Comparison of ENCODE assay signal across 18 mouse cellular contexts in the genomic region with DNA sequence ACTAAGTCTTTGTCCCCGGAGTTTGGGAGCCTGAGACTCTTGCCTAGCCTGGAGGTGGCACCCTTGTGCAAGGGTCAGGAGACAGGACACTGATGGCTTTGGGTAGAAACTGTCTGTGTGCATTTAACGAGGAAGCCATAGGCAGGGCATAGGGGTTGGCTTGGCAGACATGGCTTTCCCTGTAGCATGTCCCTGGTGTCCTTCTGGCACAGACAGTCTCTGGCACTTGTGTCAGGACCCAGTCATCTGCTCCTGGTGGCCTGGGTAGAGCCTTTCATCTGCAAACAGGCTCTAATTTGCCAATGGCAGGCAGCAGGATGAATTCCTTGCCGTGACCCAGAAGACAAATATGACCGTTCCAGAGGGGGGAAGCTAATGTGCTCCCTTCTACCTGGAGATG.
DNase-seq lines count a peak whose midpoint lies in the region; TF ChIP-seq lines count a peak whose summit lies in the region.
"Had no signal": no experiment of that assay in that cellular context is flagged by ENCODE, and none has a peak within 500 bp of the region (broad histone marks: within the 10 kb centered on the region; RNA-seq: fewer than 3 reads in every experiment).

No protein-coding gene starts in this region.

- TF ChIP-seq EP300 in heart, adult 2 months (IDR thresholded peaks at IDR 0.05; ENCODE audit: insufficient read depth, low read depth, low read length), result no peak

- H3K4me3 ChIP-seq in heart, adult 2 months, result no peak overlapping the region
- no peak overlapping the region for H3K4me3 ChIP-seq in cortical plate, adult 2 months (ENCODE audit: insufficient read depth, low read length)
- H3K4me3 ChIP-seq: embryonic facial prominence, embryonic 12.5 days; forebrain, embryonic 15.5 days; heart, embryonic 13.5 days; hindbrain, embryonic 13.5 days; intestine, embryonic 15.5 days had no signal

- no peak overlapping the region for H3K9ac ChIP-seq in heart, adult 2 months (ENCODE audit: low read depth, low read length)
- H3K9ac ChIP-seq: embryonic facial prominence, embryonic 12.5 days; forebrain, embryonic 15.5 days; heart, embryonic 13.5 days; hindbrain, embryonic 13.5 days; intestine, embryonic 15.5 days had no signal

- no peaks in the 10 kb centered on the region for H3K36me3 ChIP-seq in heart, adult 2 months (ENCODE audit: control insufficient read depth, insufficient read depth, low read length)
- H3K36me3 ChIP-seq: embryonic facial prominence, embryonic 12.5 days; forebrain, embryonic 15.5 days; heart, embryonic 13.5 days; hindbrain, embryonic 13.5 days; intestine, embryonic 15.5 days had no signal

- intact Hi-C loops in heart, adult 2 months (cut with DNase I), result no loop called here
- intact Hi-C loops in left cerebral cortex, postnatal 4 days (cut with DNase I), result no loop called here
- intact Hi-C loops in left cerebral cortex, postnatal 10 days (cut with DNase I), result no loop called here

- 48% methylated on average over 4 of the region's 4 CpGs for WGBS in heart, adult 2 months

- H3K4me1 ChIP-seq in heart, adult 2 months (ENCODE audit: control insufficient read depth, insufficient read depth, low read length), result peaks cover 3% of the 10 kb centered on the region
- H3K4me1 ChIP-seq in cortical plate, adult 2 months (ENCODE audit: control insufficient read depth, insufficient read depth, low read length), result no peaks in the 10 kb centered on the region
- H3K4me1 ChIP-seq: embryonic facial prominence, embryonic 12.5 days had no signal

- no peaks in the 10 kb centered on the region for H3K79me2 ChIP-seq in heart, adult 2 months (replicated peaks; ENCODE audit: control insufficient read depth, insufficient read depth, low read length)

- TF ChIP-seq CTCF in heart, adult 2 months (IDR thresholded peaks at IDR 0.05), result peak; percentile 27
- TF ChIP-seq CTCF in cortical plate, adult 2 months (IDR thresholded peaks at IDR 0.05; ENCODE audit: extremely low read depth, insufficient read depth, low read length), result 0 out of 2 replicates have a peak, but pooled peaks have one; percentile 5

- H3K27me3 ChIP-seq in heart, adult 2 months (ENCODE audit: control insufficient read depth, insufficient read depth, low read length), result no peaks in the 10 kb centered on the region
- H3K27me3 ChIP-seq: intestine, embryonic 15.5 days had no signal

- no peak overlapping the region for H3K27ac ChIP-seq in heart, adult 2 months
- no peak overlapping the region for H3K27ac ChIP-seq in cortical plate, adult 2 months (ENCODE audit: insufficient read depth, low read length)
- H3K27ac ChIP-seq: embryonic facial prominence, embryonic 12.5 days; forebrain, embryonic 15.5 days; heart, embryonic 13.5 days; hindbrain, embryonic 13.5 days; intestine, embryonic 15.5 days had no signal

- no peak for TF ChIP-seq POLR2A in heart, adult 2 months (IDR thresholded peaks at IDR 0.05; ENCODE audit: insufficient read depth, low read depth, low read length)
- no peak for TF ChIP-seq POLR2A in cortical plate, adult 2 months (IDR thresholded peaks at IDR 0.05; ENCODE audit: extremely low read depth, insufficient read depth, low read length)

- DNase-seq in heart, adult 2 months, result no peak
- DNase-seq in heart, adult 9 months (ENCODE audit: low spot score in 2 of 2), result no peak
- DNase-seq in left cerebral cortex, postnatal 4 days, result peak; percentile 61
- no peak for DNase-seq in left cerebral cortex, postnatal 10 days (ENCODE audit: extremely low spot score in 1 of 2, low spot score in 2 of 2)
- peak; percentile 58 for DNase-seq in brain, adult 2 months (ENCODE audit: low read depth, low spot score)
- DNase-seq: adrenal gland, adult 2 months; adrenal gland, postnatal 25 days; cerebellum, adult 9-10 months; cerebellum, postnatal 36 days; embryo, embryonic 11 days; gastrocnemius, postnatal 14 days; heart, postnatal 4 days had no signal

Comparison
In these comparisons a context has a peak if more than half of its experiments do, and no peak if none do; other contexts are left out.
1. DNase-seq: peak in left cerebral cortex, postnatal 4 days (single experiment) and brain, adult 2 months (single experiment); none in heart, adult 2 months (0 of 2), heart, adult 9 months (0 of 2) and left cerebral cortex, postnatal 10 days (0 of 2).